Mouse (Mus musculus) lung, embryonic 14.5 days (tissue): Measurements from ENCODE around the gene Tdg. TPM values are rescaled to one million over a fixed set of nuclear protein-coding genes. Genes with fewer than 3 reads are reported as not detected.

Source experiments
- ATAC-seq: fragments of 200-750 bp; cut with Nextera tagmentation; 2 replicates; pipeline ENCODE4 v1.8.0; 2017; ENCODE audit warnings: mild to moderate bottlenecking, moderate TSS enrichment, moderate library complexity; ENCODE audit not compliant: insufficient read depth
- DNase-seq: peaks from one replicate; pipeline ENCODE4 v3.0.0-alpha.2; 2015
- H3K27ac ChIP-seq: fragments of 300-500 bp; sonication (generic); 2 replicates; pipeline ENCODE4 v1.5.1; 2014; ENCODE audit warnings: low read depth, mild to moderate bottlenecking, moderate library complexity
- H3K27me3 ChIP-seq: fragments of 300-500 bp; sonication (generic); 2 replicates; pipeline ENCODE4 v1.6.1; 2014; ENCODE audit warnings: low read length, control low read depth; ENCODE audit not compliant: insufficient read depth
- H3K36me3 ChIP-seq: fragments of 300-500 bp; sonication (generic); 2 replicates; pipeline ENCODE4 v1.6.1; 2014; ENCODE audit warnings: control low read depth; ENCODE audit not compliant: insufficient read depth
- H3K4me1 ChIP-seq: fragments of 300-500 bp; sonication (generic); 2 replicates; pipeline ENCODE4 v1.6.1; 2014; ENCODE audit warnings: antibody characterized with exemption, control low read depth; ENCODE audit not compliant: insufficient read depth
- H3K4me2 ChIP-seq: fragments of 300-500 bp; sonication (generic); 2 replicates; pipeline ENCODE4 v1.6.1; 2014; ENCODE audit warnings: mild to moderate bottlenecking
- H3K4me3 ChIP-seq: fragments of 300-500 bp; sonication (generic); 2 replicates; pipeline ENCODE4 v1.5.1; 2014; ENCODE audit warnings: low read depth, low read length
- H3K9ac ChIP-seq: fragments of 300-500 bp; sonication (generic); 2 replicates; pipeline ENCODE4 v1.6.1; 2014
- H3K9me3 ChIP-seq: fragments of 300-500 bp; sonication (generic); 2 replicates; pipeline ENCODE4 v1.6.1; 2016; ENCODE audit warnings: low read depth, low read length, control low read depth
- CTCF ChIP-seq: IDR thresholded peaks from 2 replicates; pipeline ENCODE4 v1.5.1; 2016; ENCODE audit warnings: antibody characterized with exemption, low read depth
- WGBS: fragments of 180-500 bp; shearing (Covaris S2); extraction: QIAGEN DNeasy Blood & Tissue Kit; methylation state at CpG from one replicate; pipeline ENCODE4 v1.1.7; 2014; 5-methylcytosine and 5-hydroxymethylcytosine counted together
- polyA plus RNA-seq: library from polyadenylated mRNA; unstranded; fragments of >200 nt; fragmentation: Nextera tagmentation; extraction: Ambion mirVana; gene quantifications from 2 replicates; pipeline ENCODE4 v1.2.1, GENCODE M21; 2014

Tdg gene
- polyA plus RNA-seq, 1 experiment from 2014 or later: 174 TPM

- DNase-seq (no peak), ATAC-seq (no peak)
- no peaks in the 10 kb centered on the region for H3K36me3 ChIP-seq
- WGBS: 45% methylated on average over 2 of the region's 2 CpGs
- no peak overlapping the region for H3K27ac ChIP-seq
- no peak overlapping the region for H3K9ac ChIP-seq
- TF ChIP-seq CTCF: no peak
- H3K9me3 ChIP-seq: no peaks in the 10 kb centered on the region
- no peak overlapping the region for H3K4me3 ChIP-seq
- no peaks in the 10 kb centered on the region for H3K27me3 ChIP-seq
- no peaks in the 10 kb centered on the region for H3K4me1 ChIP-seq
- no peak overlapping the region for H3K4me2 ChIP-seq
Observed at GRCm38 (mm10) chr10:82685440-82685839, 55.8 kb downstream of the Tdg start.

- Histone ChIP-seq H3K27me3 (no peaks in the 10 kb centered on the region), H3K4me1 (no peaks in the 10 kb centered on the region), H3K9me3 (no peaks in the 10 kb centered on the region), H3K9ac (no peak overlapping the region; the same call in 1 of the 2 replicates), H3K4me3 (peak overlapping the region; percentile 11; the same call in 1 of the 2 replicates), H3K4me2 (peak overlapping the region; percentile 57), H3K27ac (peak overlapping the region; percentile 66; the same call in 1 of the 2 replicates), H3K36me3 (no peaks in the 10 kb centered on the region)
- TF ChIP-seq CTCF: no peak
- DNase-seq (peak; percentile 57), ATAC-seq (peak; percentile 72; the same call in 1 of the 2 replicates)
- WGBS: 51% methylated on average over 7 of the region's 7 CpGs
Observed at GRCm38 (mm10) chr10:82689681-82690211, 60.1 kb downstream of the Tdg start.

GRCm38 (mm10) chr10:82690494-82690893, 60.9 kb downstream of the Tdg start, which contains the start of gene Glt8d2:
Gene Glt8d2, minus strand, starts transcription at chr10:82690650.
- no peaks in the 10 kb centered on the region for H3K36me3 ChIP-seq
- no peaks in the 10 kb centered on the region for H3K27me3 ChIP-seq
- H3K4me1 ChIP-seq: no peaks in the 10 kb centered on the region
- no peak for TF ChIP-seq CTCF
- ATAC-seq (peak; percentile 85), DNase-seq (peak; percentile 79)
- WGBS: under 1% methylated on average over 14 of the region's 14 CpGs
- H3K4me2 ChIP-seq: peak within 1 kb of the TSS; percentile 57
- H3K9ac ChIP-seq: peak within 1 kb of the TSS; percentile 43
- H3K4me3 ChIP-seq: peak within 1 kb of the TSS; percentile 11; the same call in 1 of the 2 replicates
- H3K9me3 ChIP-seq: no peaks in the 10 kb centered on the region
- H3K27ac ChIP-seq: peak within 1 kb of the TSS; percentile 66

GRCm38 (mm10) chr10:82695956-82696355, 66.3 kb downstream of the Tdg start, which contains the start of gene Hcfc2:
Gene Hcfc2, plus strand, starts transcription at chr10:82696160.
- H3K4me3 ChIP-seq: no peak within 1 kb of the TSS
- no peak for TF ChIP-seq CTCF
- no peak within 1 kb of the TSS for H3K27ac ChIP-seq
- no peaks in the 10 kb centered on the region for H3K36me3 ChIP-seq
- no peaks in the 10 kb centered on the region; the same call in 1 of the 2 replicates for H3K4me1 ChIP-seq
- no peaks in the 10 kb centered on the region for H3K9me3 ChIP-seq
- H3K9ac ChIP-seq: no peak within 1 kb of the TSS
- H3K27me3 ChIP-seq: no peaks in the 10 kb centered on the region
- WGBS: 57% methylated on average over 5 of the region's 5 CpGs
- DNase-seq (no peak), ATAC-seq (no peak)
- no peak within 1 kb of the TSS for H3K4me2 ChIP-seq

- peak; percentile 5 for DNase-seq
- H3K4me2 ChIP-seq: no peak overlapping the region
- no peak overlapping the region for H3K4me3 ChIP-seq
- H3K27me3 ChIP-seq: no peaks in the 10 kb centered on the region
- no peak for TF ChIP-seq CTCF
- H3K9me3 ChIP-seq: no peaks in the 10 kb centered on the region
- H3K36me3 ChIP-seq: 0 out of 2 replicates have a peak, but pooled peaks cover 5% of the 10 kb centered on the region
- 59% methylated on average over 4 of the region's 4 CpGs for WGBS
- no peak for ATAC-seq
- H3K4me1 ChIP-seq: no peaks in the 10 kb centered on the region; the same call in 1 of the 2 replicates
- no peak overlapping the region for H3K27ac ChIP-seq
- no peak overlapping the region for H3K9ac ChIP-seq
Observed at GRCm38 (mm10) chr10:82696453-82697079, 66.9 kb downstream of the Tdg start.

GRCm38 (mm10) chr10:82697305-82697898, 67.8 kb downstream of the Tdg start:
- ATAC-seq: no peak
- 74% methylated on average over 3 of the region's 3 CpGs for WGBS
- Histone ChIP-seq H3K9me3 (no peaks in the 10 kb centered on the region), H3K4me2 (no peak overlapping the region), H3K27ac (no peak overlapping the region), H3K36me3 (0 out of 2 replicates have a peak, but pooled peaks cover 9% of the 10 kb centered on the region), H3K4me1 (no peaks in the 10 kb centered on the region; the same call in 1 of the 2 replicates), H3K9ac (no peak overlapping the region), H3K27me3 (no peaks in the 10 kb centered on the region), H3K4me3 (no peak overlapping the region)
- peak; percentile 40 for DNase-seq
- TF ChIP-seq CTCF: no peak
